Mouse (Mus musculus): ENCODE data around the gene Ggt7.

DNA sequence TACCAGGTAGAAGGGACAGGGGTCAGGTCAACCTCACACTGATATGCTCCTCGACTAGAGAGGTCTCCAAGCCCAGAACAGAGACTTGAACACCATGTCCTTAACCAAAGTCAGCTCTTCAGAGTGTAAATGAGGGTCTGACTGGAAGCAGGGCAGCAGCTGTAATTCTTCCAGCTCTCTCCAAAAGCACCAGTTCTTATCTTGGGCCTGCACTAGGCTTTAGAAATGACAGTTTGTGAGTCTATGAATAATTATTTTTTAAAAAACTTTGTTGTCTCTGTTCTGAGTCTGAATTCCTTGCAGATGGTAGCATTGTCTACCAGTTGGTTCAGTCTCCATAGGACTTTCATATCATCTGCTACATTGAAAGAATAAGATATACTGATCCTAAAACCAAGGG is 44.2 kb upstream of the Ggt7 start:
- TF ChIP-seq CTCF (IDR thresholded peaks at IDR 0.05; ENCODE audit: borderline replicate concordance, control insufficient read depth, extremely low read depth, insufficient read depth, low read length, poor library complexity) (no peak), POLR2A (IDR thresholded peaks at IDR 0.05; ENCODE audit: control insufficient read depth, extremely low read depth, insufficient read depth, low read length, poor library complexity) (no peak)

Data from thymus, adult 2 months (tissue).